Mouse (Mus musculus): ENCODE measurements around the gene Gm42669.

GRCm38 (mm10) chr5:107524281-107524680, 16.9 kb downstream of the Gm42669 start:
- no peak for TF ChIP-seq GATA1 (IDR thresholded peaks at IDR 0.05; ENCODE audit: low read length)
- no peak for TF ChIP-seq TAL1 (IDR thresholded peaks at IDR 0.05; ENCODE audit: low read length)

Measured in erythroblast, embryonic 14.5 days (primary cell).